Mouse (Mus musculus) liver, adult (tissue): Measurements from ENCODE around the gene Dync1li2.

ENCODE experiments used
- GATA4 ChIP-seq: IDR thresholded peaks from 2 replicates; pipeline ENCODE4 v1.6.1; 2014; ENCODE audit warnings: mild to moderate bottlenecking, low read length; ENCODE audit not compliant: insufficient replicate concordance

Gene Dync1li2

GRCm38 (mm10) chr8:104442299-104443124 lies at the start of gene Dync1li2:
Gene Dync1li2 (minus strand): TSS chr8:104443047.
- peak; percentile 17; the same call in 1 of the 2 replicates for TF ChIP-seq GATA4

DNA sequence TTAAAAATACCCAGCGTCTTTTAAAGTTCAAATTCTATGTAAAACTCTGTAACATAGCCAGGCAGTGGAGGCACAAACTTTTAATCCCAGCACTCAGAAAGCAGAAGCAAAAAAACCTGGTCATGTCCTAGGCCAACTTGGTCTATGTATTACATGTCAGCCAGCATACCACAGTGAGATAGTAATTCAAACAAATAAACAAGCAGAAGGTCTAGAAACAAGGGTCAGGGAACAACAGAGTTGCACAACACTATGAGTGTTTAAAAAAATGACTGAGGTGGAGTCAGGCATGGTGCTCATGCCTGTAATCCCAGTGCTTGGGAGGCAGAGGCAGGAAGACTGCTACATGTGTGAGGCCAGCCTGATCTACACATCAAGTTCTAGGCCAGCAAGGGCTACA lies 36.2 kb upstream of the Dync1li2 start:
- no peak for TF ChIP-seq GATA4

- TF ChIP-seq GATA4 = no peak
These were observed 29.6 kb upstream of the Dync1li2 start for GRCm38 (mm10) chr8:104472465-104472864.

DNA sequence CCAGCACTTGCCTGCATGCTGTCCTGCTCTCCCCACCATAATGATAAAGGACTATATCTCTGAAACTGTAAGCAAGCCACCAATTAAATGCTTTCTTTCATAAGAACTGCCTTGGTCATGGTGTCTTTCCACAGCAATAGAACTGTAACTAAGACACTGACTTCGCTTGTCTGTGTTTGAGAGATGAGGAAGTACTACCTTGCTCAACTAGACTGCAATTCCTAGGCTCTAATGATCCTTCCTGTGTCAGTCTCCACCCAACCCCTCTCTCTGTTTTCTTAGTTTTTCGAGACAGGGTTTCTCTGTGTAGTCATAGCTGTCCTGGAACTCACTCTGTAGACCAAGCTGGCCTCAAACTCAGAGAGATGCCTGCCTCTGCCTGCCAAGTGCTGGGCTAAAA lies 24.6 kb upstream of the Dync1li2 start:
- no peak for TF ChIP-seq GATA4

- TF ChIP-seq GATA4 = no peak
These were observed 9.3 kb upstream of the Dync1li2 start for GRCm38 (mm10) chr8:104452177-104452576.

DNA sequence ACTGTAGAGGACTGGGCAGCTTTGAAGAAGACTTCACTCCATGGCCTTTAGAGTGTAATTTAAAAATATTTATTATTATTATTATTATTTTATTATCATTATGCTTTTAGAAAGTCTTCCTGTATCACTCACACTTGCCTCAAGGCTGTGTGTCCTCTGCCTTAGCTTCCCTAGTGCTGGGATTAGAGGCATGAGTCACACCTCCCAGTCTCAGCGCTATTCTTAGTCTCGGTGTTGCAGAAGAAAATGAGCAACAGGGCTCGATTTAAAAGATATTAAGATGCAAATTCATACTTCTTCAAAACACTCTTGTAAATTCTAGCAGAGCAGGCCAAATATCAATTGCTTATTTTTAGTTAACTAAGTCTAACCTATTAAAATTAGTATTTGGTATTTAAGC lies 5.9 kb upstream of the Dync1li2 start:
- no peak for TF ChIP-seq GATA4

DNA sequence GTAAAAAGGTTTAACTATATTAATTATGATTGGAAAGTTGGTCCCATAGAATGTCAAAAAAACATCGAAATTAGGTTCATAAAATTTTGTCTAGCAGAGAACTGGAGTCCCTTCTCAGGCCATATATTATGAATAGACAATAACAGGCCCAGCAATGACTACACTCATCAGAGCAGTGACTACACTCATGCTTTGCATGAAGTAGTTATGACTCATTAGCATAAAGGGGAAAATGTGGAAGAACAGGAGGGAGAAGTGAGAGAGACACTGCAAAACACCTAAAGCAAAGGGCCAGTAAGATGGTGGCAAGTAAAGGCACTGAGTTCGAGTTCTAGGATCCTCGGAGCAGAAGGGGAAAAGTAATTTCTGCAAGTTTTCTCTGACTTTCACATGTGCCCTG lies 3.2 kb upstream of the Dync1li2 start:
- no peak for TF ChIP-seq GATA4

DNA sequence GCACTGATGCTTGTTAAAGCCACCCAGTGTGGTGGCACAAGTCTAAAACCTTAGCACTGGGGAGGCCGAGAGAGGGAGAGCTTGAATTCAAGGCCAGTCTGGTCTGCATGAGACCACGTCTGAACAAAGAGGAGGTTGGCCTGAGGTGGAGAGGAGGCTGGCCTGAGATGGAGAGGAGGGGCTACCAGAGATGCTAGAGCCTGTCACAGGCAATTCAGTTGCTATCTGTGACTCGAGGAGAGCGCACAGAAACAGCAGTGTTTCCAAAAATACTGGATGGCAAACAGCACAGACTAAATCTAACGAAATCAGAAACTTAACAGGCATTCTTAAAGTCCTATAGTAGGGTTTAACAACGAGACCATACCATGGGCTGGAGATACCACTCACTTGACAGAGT lies 2.4 kb upstream of the Dync1li2 start:
- no peak for TF ChIP-seq GATA4

- no peak for TF ChIP-seq GATA4
These were observed 355 bp upstream of the Dync1li2 start for GRCm38 (mm10) chr8:104443125-104443679.

DNA sequence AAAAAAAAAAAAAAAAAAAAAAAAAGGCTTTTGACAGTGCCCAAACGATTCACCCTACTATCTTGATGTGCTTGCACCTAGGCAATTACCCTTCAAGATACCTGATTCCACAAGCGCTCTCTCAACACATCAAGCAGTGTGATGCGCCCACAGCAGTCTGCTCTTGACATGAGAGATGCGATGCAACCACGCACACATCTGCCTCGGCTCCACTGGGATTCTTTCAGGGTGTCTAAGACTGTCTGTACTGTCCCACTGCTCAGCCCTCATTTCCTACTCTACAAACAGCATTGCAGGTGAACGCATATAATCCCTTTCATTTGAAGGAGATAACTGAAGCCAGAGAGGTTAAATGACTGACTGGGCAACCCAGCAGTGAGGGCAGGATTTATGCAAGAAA lies 1.2 kb downstream of the Dync1li2 start:
- no peak for TF ChIP-seq GATA4

DNA sequence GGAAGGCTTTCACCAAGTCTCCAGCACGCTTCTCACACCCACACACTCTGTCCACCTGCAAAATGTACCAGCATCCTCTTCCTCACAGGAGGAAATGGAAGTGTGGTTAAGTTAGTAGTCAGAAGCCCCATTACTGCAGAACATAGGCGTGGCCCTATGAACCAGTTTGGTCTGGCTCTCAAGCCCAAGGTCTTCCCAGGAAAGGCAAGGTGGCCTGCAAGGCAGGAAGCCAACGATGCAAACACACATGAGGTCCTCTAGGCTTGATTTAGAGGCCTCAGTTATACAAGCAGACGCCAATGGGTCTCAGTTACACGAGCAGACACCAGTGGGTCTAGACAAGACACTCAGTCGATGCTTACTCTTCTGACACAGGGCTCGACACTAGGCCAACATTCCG lies 3.4 kb downstream of the Dync1li2 start:
- TF ChIP-seq GATA4 = no peak

DNA sequence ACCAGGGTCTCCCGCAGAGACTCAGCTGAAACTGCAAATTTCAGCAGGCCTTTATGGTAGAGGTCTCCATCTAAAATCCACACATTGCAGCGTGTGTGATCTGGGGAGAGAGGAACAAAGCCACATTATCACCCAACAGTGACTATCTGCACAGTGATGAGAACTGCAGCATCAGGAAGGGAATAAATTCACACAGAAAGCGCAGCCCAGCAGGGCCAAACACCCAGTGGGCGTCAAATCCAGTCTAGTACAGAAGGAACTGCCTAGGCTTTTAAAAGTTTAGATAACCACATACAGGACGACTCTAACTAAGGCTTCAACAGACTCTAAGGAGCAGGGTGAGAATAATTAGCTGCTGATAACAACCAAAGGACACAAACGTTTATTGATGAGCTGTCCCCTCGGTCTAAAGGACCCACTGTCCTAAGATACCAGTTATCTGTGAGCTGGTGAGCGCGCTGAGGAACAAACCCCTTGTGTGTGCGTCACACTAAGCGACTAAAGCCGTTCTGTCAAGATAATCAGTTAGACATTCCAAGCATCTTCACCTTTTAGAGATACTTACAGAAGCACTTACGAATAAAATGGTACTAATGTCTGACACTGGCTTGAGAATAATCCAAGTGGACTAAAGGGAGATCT lies 5.2 kb downstream of the Dync1li2 start:
- TF ChIP-seq GATA4 = no peak

DNA sequence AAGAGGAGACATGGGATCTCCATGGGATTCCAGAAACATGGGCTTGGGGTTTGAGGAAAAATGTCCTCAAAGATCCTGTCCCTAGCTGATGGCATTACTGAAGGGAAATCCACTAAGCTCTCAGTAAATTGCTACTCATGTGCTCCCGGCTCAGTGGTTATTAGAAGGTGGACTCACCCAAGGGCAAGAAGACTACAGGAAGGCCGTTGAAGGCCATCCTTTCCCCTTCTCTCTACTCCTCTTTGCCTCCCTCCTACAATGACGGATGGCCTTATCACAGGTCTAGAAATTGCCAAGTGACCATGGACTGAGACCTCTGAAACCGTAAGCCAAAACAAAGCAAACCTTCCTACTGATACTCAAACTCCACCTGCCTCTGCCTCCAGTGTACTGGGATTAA lies 6.3 kb downstream of the Dync1li2 start:
- TF ChIP-seq GATA4 = no peak

DNA sequence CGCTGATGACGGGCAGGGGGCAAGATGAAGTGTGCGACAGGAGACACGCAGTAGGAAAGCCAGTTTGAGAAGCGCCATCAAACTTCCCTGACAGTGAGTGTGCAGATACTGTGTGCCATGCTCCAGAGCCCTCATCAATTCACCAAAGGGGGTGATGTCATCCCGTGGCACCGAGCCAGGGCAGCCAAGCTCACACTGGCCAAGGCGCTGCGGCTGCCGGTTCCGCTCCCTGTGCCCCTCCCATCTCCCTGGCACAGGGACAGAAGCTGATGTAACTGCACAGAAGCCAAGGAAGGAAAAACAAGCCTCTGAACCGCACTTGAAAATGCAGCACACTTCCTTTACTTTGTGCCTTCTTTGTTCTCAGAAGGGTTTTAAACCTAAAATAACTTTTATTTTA lies 6.8 kb downstream of the Dync1li2 start:
- TF ChIP-seq GATA4 = peak; percentile 28; the same call in 1 of the 2 replicates

GRCm38 (mm10) chr8:104434826-104435354 lies 8.0 kb downstream of the Dync1li2 start:
- no peak for TF ChIP-seq GATA4

- no peak for TF ChIP-seq GATA4
These were observed 8.6 kb downstream of the Dync1li2 start for GRCm38 (mm10) chr8:104434275-104434674.
